Mouse (Mus musculus) ES-E14 (cell line): ENCODE data around the gene Atp2c2.

Source experiments
- HCFC1 ChIP-seq: IDR thresholded peaks from 2 replicates; pipeline ENCODE4 v1.6.1; 2012; ENCODE audit warnings: low read length, inconsistent platforms, borderline replicate concordance; ENCODE audit not compliant: insufficient read depth
- ZC3H11A ChIP-seq: IDR thresholded peaks from 2 replicates; pipeline ENCODE4 v1.6.1; 2012; ENCODE audit warnings: low read depth, mild to moderate bottlenecking, inconsistent platforms, low read length, borderline replicate concordance
- ZNF384 ChIP-seq: IDR thresholded peaks from 2 replicates; pipeline ENCODE4 v1.6.1; 2012; ENCODE audit warnings: low read depth, low read length, inconsistent platforms

DNA sequence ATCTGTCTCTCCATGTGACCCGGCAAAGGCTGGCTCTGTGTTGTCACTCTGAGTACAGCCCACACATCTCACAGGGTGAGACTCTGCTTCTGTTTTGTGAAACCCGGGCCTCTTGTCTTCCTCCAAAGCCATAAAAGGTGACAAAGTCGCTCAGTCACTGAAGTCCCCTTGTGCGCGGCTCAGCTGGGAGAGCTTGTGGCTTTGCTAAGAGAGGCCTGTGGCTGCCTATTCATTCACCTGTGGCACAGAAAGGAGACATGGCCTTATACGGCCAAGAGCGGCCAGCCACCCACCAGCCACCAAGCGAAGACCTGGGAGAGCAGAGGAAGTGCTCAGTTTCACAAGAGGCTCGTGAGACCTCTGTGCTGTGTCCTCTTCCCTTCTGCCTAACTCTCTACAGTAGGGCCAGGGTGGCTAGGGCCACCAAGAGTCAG is 84.3 kb downstream of the Atp2c2 start:
- no peak for TF ChIP-seq ZC3H11A
- no peak for TF ChIP-seq HCFC1
- no peak for TF ChIP-seq ZNF384
